Mouse (Mus musculus) left cerebral cortex, postnatal 14 days (tissue): ENCODE measurements around the gene Ubd. TPM values are rescaled to one million over a fixed set of nuclear protein-coding genes. Genes with fewer than 3 reads are reported as not detected.

Experiments used
- total RNA-seq, 2 experiments: library from RNA; stranded (reverse); gene quantifications; 2 replicates each; pipeline ENCODE4 v1.2.3; 2021

Gene Ubd
- total RNA-seq, 2 experiments from 2014 or later = not detected

Other genes starting within 250 kb of the Ubd start
- gene Ppp1r11, start 242.2 kb upstream of the Ubd start, total RNA-seq = 100 to 1,000 TPM; 108 to 109 TPM
- 10 to 100 TPM; 28.4 to 31.8 TPM for gene Znrd1, start 235.3 kb upstream of the Ubd start, total RNA-seq
- gene Znrd1as, start 235.3 kb upstream of the Ubd start, total RNA-seq = 1 to 10 TPM; 4.3 to 4.6 TPM
- gene 2410137M14Rik, start 212.7 kb upstream of the Ubd start, total RNA-seq = not detected
- 1 to 10 TPM; 1.9 to 2.7 TPM for gene H2-M5, start 204.4 kb upstream of the Ubd start, total RNA-seq
- 10 to 100 TPM; 25.9 to 27.9 TPM for gene Zfp57, start 192.7 kb upstream of the Ubd start, total RNA-seq
- gene Mog, start 170.5 kb upstream of the Ubd start, total RNA-seq = 10 to 100 TPM; 23.9 to 46.1 TPM
- gene Gabbr1, start 147.9 kb upstream of the Ubd start, total RNA-seq = 100 to 1,000 TPM; 629 to 637 TPM
- gene Olfr90, start 105.4 kb upstream of the Ubd start, total RNA-seq = under 1 TPM in 1 of 2 experiments, not detected in 1; 0.13 TPM
- gene Olfr91, start 95.6 kb upstream of the Ubd start, total RNA-seq = not detected
- gene Olfr92, start 73.8 kb upstream of the Ubd start, total RNA-seq = not detected
- gene Olfr93, start 32.4 kb upstream of the Ubd start, total RNA-seq = not detected
- gene Olfr94, start 7.1 kb downstream of the Ubd start, total RNA-seq = not detected
- gene Olfr95, start 19.2 kb downstream of the Ubd start, total RNA-seq = not detected
- gene Olfr96, start 26.3 kb downstream of the Ubd start, total RNA-seq = not detected
- gene Olfr97, start 43.4 kb downstream of the Ubd start, total RNA-seq = not detected
- gene Olfr98, start 69.9 kb downstream of the Ubd start, total RNA-seq = not detected
- 1 to 10 TPM; 2.7 to 4.1 TPM for gene H2-M3, start 76.3 kb downstream of the Ubd start, total RNA-seq
- not detected for gene Olfr99, start 89.6 kb downstream of the Ubd start, total RNA-seq
- not detected for gene Olfr101, start 110.4 kb downstream of the Ubd start, total RNA-seq
- not detected for gene Olfr102, start 123.2 kb downstream of the Ubd start, total RNA-seq
- not detected for gene Olfr103, start 145.8 kb downstream of the Ubd start, total RNA-seq
- not detected for gene Olfr104-ps, start 165.7 kb downstream of the Ubd start, total RNA-seq
- not detected for gene Olfr105-ps, start 185.1 kb downstream of the Ubd start, total RNA-seq
- gene Olfr106-ps, start 196.5 kb downstream of the Ubd start, total RNA-seq = not detected
- not detected for gene Olfr107, start 205.3 kb downstream of the Ubd start, total RNA-seq